Mouse (Mus musculus) heart, postnatal 14 days (tissue): ENCODE data around the gene Map3k3. TPM values are rescaled to one million over a fixed set of nuclear protein-coding genes. Genes with fewer than 3 reads are reported as not detected.
"Not testable (repeated sequence)": the region's sequence is repeated elsewhere in the genome, so short reads cannot be mapped to it uniquely, and the experiment has no call there.

Experiments used
- DNase-seq, 2 experiments: peaks; one replicate each; pipeline ENCODE4 v3.0.0; 2021 to 2022
- intact Hi-C: fragments of 180-260 bp; cut with DNase I; formaldehyde crosslinking; loops from one replicate; pipeline ENCODE4 v1.15.1; 2025
- total RNA-seq, 2 experiments: library from RNA; stranded (reverse); gene quantifications; 2 replicates each; pipeline ENCODE4 v1.2.3; 2021

Gene Map3k3
- total RNA-seq, 2 experiments from 2014 or later = 45.9 to 47.1 TPM

GRCm38 (mm10) chr11:106179711-106180448 lies 95.5 kb downstream of the Map3k3 start:
- no peak for DNase-seq

GRCm38 (mm10) chr11:106180449-106180801 lies 96.0 kb downstream of the Map3k3 start:
- intact Hi-C loops = no loop called here
- no peak for DNase-seq

More at GRCm38 (mm10) chr11:106179711-106180448, 95.5 kb downstream of the Map3k3 start:
- intact Hi-C loops = no loop called here

DNA sequence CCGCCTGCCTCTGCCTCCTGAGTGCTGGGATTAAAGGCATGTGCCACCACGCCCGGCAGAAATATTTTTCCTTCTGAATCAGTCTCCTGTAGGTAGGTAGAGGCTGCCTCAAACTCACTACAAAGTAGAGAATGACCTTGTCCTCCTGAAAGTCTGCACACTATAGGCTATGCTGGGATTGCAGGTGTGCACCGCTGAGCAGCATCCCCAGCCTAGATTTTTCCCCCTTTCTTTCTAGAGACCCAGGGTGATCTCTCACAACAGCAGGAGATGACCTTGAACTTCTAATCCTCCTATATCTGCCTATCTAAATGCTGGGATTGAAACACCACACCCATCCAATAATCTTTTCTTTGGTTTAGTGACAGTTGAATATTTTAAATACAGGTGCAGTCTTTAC lies 102.9 kb downstream of the Map3k3 start:
- intact Hi-C loops = no loop called here
- DNase-seq = no peak

DNA sequence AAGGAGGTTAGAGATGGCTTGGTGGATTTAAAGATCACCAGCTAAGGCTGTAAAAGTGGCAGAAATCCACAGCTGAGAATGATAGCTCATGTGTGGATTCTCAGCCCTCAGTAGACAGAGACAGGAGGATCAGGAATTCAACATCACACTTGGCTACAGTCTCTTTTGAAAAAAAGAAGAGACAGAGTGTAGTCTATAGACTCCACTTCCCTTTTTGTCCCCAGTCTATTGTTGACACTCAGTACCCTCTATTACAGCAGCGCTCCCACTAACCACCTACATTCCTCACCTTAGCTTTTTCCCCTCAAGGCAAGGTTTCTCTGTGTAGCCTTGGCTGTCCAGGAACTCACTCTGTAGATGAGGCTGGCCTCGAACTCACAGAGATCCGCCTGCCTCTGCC lies 107.3 kb downstream of the Map3k3 start:
- no peak for DNase-seq
- intact Hi-C loops = no loop called here

GRCm38 (mm10) chr11:106192241-106192640 lies 107.8 kb downstream of the Map3k3 start:
- no peak for DNase-seq
- intact Hi-C loops = no loop called here

- no peak for DNase-seq
- intact Hi-C loops = no loop called here
These were observed 108.4 kb downstream of the Map3k3 start for GRCm38 (mm10) chr11:106192657-106193370.

GRCm38 (mm10) chr11:106193371-106194154 lies 109.2 kb downstream of the Map3k3 start:
- peak; percentile 96 for DNase-seq
- intact Hi-C loops = no loop called here

DNA sequence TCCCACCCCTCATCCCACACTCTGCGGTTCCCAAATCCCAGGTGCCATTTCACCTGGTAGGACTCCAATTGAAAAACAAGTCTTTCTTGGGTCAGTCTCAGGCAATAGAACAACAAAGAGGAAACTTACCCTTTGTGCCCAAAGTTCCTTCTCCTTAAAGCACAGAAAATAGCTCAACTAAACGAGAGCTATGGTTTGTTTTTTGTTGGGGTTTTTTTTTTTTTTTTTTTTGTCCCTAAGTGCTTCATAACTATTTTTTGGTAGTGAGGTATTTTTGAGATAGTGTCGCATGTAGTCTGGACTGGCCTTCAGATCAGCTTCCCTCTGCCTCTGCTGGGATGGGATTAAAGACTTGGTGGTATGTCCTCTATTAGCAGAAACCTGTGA lies 109.7 kb downstream of the Map3k3 start:
- intact Hi-C loops = no loop called here
- no peak for DNase-seq

- intact Hi-C loops = no loop called here
- no peak for DNase-seq
These were observed 110.5 kb downstream of the Map3k3 start for GRCm38 (mm10) chr11:106194891-106195290.

GRCm38 (mm10) chr11:106195341-106195740 lies 110.9 kb downstream of the Map3k3 start:
- no peak for DNase-seq
- intact Hi-C loops = no loop called here

DNA sequence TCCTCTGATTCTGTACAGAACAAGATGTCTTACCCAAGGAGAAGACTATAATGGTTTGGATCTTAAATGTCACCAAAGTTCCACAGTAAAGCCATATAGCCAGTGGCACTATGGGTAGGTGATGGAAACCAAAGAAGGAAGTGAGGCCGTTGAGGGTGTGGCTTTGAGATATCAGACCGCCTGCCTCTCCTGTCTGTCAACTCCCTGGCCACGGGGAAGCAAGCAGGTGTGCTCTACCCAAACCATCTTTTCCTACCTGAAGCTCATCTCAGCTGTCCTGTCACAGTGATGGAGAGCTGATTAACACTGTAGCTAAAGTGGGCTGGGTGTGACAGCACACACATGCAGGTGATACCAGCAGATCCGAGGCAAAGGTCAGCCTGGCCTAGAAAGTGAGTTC lies 113.9 kb downstream of the Map3k3 start:
- DNase-seq = no peak
- intact Hi-C loops = loop anchor here (2.0 kb wide), 1 partner anchor 17 kb away; no protein-coding TSS in a partner anchor

- intact Hi-C loops = loop anchor here (2.0 kb wide), 1 partner anchor 15 kb away; no protein-coding TSS in a partner anchor
- not testable (repeated sequence) for DNase-seq
These were observed 115.6 kb downstream of the Map3k3 start for GRCm38 (mm10) chr11:106199997-106200396.

DNA sequence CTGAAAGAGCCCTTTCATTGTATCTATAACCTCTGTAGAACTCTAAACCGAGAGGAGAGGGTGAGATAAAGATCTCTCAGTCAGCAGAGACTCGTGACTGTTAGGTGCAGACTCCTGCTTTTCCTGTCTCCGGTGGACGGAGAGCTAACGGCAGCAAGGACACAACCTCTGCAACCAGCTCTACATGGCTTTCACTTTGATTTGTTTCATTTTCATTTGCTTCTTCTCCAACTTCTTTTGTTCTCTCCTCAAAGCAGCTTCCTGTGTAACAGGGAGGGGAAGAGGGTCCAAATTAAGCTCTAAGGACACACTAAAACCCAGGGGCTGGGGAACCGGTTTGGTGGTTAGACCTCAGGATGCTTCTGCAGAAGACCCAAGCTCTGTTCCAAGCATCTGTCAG lies 116.3 kb downstream of the Map3k3 start:
- intact Hi-C loops = no loop called here
- no peak for DNase-seq

GRCm38 (mm10) chr11:106201337-106202122 lies 117.1 kb downstream of the Map3k3 start:
- intact Hi-C loops = no loop called here
- DNase-seq = no peak

GRCm38 (mm10) chr11:106202123-106202465 lies 117.7 kb downstream of the Map3k3 start, which contains the start of gene Strada:
Gene Strada (minus strand): TSS chr11:106202168.
- intact Hi-C loops = no loop called here
- no peak for DNase-seq

Other genes starting within 250 kb of the Map3k3 start
- 10 to 100 TPM; 14.2 to 14.8 TPM for gene Cyb561, start 131.3 kb upstream of the Map3k3 start, total RNA-seq
- 10 to 100 TPM; 28.7 to 31.6 TPM for gene Ace, start 116.7 kb upstream of the Map3k3 start, total RNA-seq
- gene Ace3, start 89.9 kb upstream of the Map3k3 start, total RNA-seq = not detected
- gene Kcnh6, start 76.5 kb upstream of the Map3k3 start, total RNA-seq = under 1 TPM; 0.07 to 0.14 TPM
- 10 to 100 TPM; 44.5 to 46.0 TPM for gene Dcaf7, start 47.7 kb upstream of the Map3k3 start, total RNA-seq
- gene Taco1, start 18.6 kb upstream of the Map3k3 start, total RNA-seq = 10 to 100 TPM; 51.2 to 59.8 TPM
- not detected for gene Gm10840, start 76.2 kb downstream of the Map3k3 start, total RNA-seq
- 10 to 100 TPM in 1 of 2 experiments, 1 to 10 TPM in 1; 9.7 to 19.3 TPM for gene Limd2, start 76.2 kb downstream of the Map3k3 start, total RNA-seq
- gene Strada, start 117.6 kb downstream of the Map3k3 start, total RNA-seq = 1 to 10 TPM; 8.7 TPM
- gene Ccdc47, start 131.7 kb downstream of the Map3k3 start, total RNA-seq = 10 to 100 TPM; 74.4 to 76.0 TPM
- gene Ddx42, start 132.3 kb downstream of the Map3k3 start, total RNA-seq = 10 to 100 TPM; 29.2 to 30.0 TPM
- 10 to 100 TPM; 19.3 to 21.4 TPM for gene Ftsj3, start 171.5 kb downstream of the Map3k3 start, total RNA-seq
- gene Psmc5, start 171.5 kb downstream of the Map3k3 start, total RNA-seq = 100 to 1,000 TPM in 1 of 2 experiments, 10 to 100 TPM in 1; 99.9 to 105 TPM
- gene Smarcd2, start 188.4 kb downstream of the Map3k3 start, total RNA-seq = 10 to 100 TPM; 28.7 to 30.8 TPM
- gene Tcam1, start 192.1 kb downstream of the Map3k3 start, total RNA-seq = under 1 TPM in 1 of 2 experiments, not detected in 1; 0.07 TPM
- not detected for gene Gh, start 217.3 kb downstream of the Map3k3 start, total RNA-seq
- gene Cd79b, start 230.1 kb downstream of the Map3k3 start, total RNA-seq = 1 to 10 TPM; 1.8 to 2.0 TPM